Mouse (Mus musculus) midbrain, embryonic 11.5 days (tissue): ENCODE measurements at regions not wholly inside any gene's neighbourhood (a gene's known extent, or its start where the extent isn't known, plus 50 kb on each side); places are given as distances from the start of the nearest gene placed in this dataset.
A peak's percentile ranks its signal among the peaks of the same experiment; 100 is the strongest.

Experiments used
- ATAC-seq: fragments of 200-750 bp; cut with Nextera tagmentation; 2 replicates; pipeline ENCODE4 v1.8.0; 2017; ENCODE audit warnings: moderate TSS enrichment, moderate library complexity; ENCODE audit not compliant: low FRiP score
- DNase-seq: peaks from one replicate; pipeline ENCODE4 v3.0.0; 2015; ENCODE audit warnings: low spot score; ENCODE audit errors: missing footprints
- H3K27ac ChIP-seq: fragments of 300-500 bp; sonication (generic); 2 replicates; pipeline ENCODE4 v1.5.1; 2014; ENCODE audit warnings: low read depth, low read length
- H3K27me3 ChIP-seq: fragments of 300-500 bp; sonication (generic); 2 replicates; pipeline ENCODE4 v1.6.1; 2014; ENCODE audit warnings: mild to moderate bottlenecking, low read length, moderate library complexity, mixed read lengths; ENCODE audit not compliant: control insufficient read depth, insufficient read depth
- H3K36me3 ChIP-seq: fragments of 300-500 bp; sonication (generic); 2 replicates; pipeline ENCODE4 v1.6.1; 2014; ENCODE audit warnings: mild to moderate bottlenecking, low read length, moderate library complexity, mixed read lengths; ENCODE audit not compliant: control insufficient read depth, insufficient read depth
- H3K4me1 ChIP-seq: fragments of 300-500 bp; sonication (generic); 2 replicates; pipeline ENCODE4 v1.6.1; 2014; ENCODE audit warnings: low read length; ENCODE audit not compliant: control insufficient read depth, insufficient read depth
- H3K4me2 ChIP-seq: fragments of 300-500 bp; sonication (generic); 2 replicates; pipeline ENCODE4 v1.6.1; 2014; ENCODE audit warnings: mild to moderate bottlenecking, moderate library complexity
- H3K4me3 ChIP-seq: fragments of 300-500 bp; sonication (generic); 2 replicates; pipeline ENCODE4 v1.5.1; 2014; ENCODE audit warnings: low read depth, low read length
- H3K9ac ChIP-seq: fragments of 300-500 bp; sonication (generic); 2 replicates; pipeline ENCODE4 v1.6.1; 2014; ENCODE audit warnings: low read length
- H3K9me3 ChIP-seq: fragments of 300-500 bp; sonication (generic); 2 replicates; pipeline ENCODE4 v1.6.1; 2016; ENCODE audit warnings: low read length; ENCODE audit not compliant: control insufficient read depth
- WGBS: fragments of 180-500 bp; shearing (Covaris S2); extraction: QIAGEN DNeasy Blood & Tissue Kit; methylation state at CpG from one replicate; pipeline ENCODE4 v1.1.7; 2014; 5-methylcytosine and 5-hydroxymethylcytosine counted together

GRCm38 (mm10) chr6:105549366-105549765, 128.1 kb upstream of the Cntn4 start:
- DNase-seq (no peak), ATAC-seq (peak; percentile 88)
- Histone ChIP-seq H3K4me3 (no peak overlapping the region), H3K27me3 (no peaks in the 10 kb centered on the region), H3K4me2 (no peak overlapping the region), H3K27ac (no peak overlapping the region), H3K9ac (no peak overlapping the region), H3K9me3 (no peaks in the 10 kb centered on the region), H3K4me1 (no peaks in the 10 kb centered on the region), H3K36me3 (no peaks in the 10 kb centered on the region)
- WGBS, result 71% methylated on average over 1 of the region's 1 CpGs

DNA sequence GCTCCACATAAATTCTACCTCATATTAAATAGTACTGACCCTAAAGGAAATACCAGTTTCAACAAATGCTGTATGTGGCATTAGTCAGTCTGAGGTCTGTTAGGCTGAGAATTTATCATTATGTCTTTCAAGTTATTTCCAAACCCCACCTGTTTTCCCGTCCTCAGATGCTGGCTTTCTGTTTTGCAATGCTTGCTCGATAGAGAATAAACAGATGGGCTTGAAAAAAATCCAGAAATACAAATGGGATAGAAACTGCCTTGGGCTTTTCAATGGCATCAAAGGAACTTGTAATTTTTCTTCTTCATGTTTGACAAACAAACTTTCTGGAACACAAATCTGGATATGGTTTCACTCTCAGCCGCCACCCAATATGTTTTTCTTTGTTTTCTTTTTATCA, 109.2 kb upstream of the Cntn4 start:
- Histone ChIP-seq H3K4me1 (no peaks in the 10 kb centered on the region), H3K9ac (no peak overlapping the region), H3K4me3 (no peak overlapping the region), H3K9me3 (no peaks in the 10 kb centered on the region), H3K27ac (no peak overlapping the region), H3K27me3 (no peaks in the 10 kb centered on the region), H3K36me3 (no peaks in the 10 kb centered on the region), H3K4me2 (no peak overlapping the region)
- 81% methylated on average over 3 of the region's 3 CpGs for WGBS
- no peak for DNase-seq
- ATAC-seq, result no peak

GRCm38 (mm10) chr6:105569103-105569502, 108.4 kb upstream of the Cntn4 start:
- Histone ChIP-seq H3K4me1 (no peaks in the 10 kb centered on the region), H3K9ac (no peak overlapping the region), H3K36me3 (no peaks in the 10 kb centered on the region), H3K27ac (no peak overlapping the region), H3K4me3 (no peak overlapping the region), H3K27me3 (no peaks in the 10 kb centered on the region), H3K4me2 (no peak overlapping the region), H3K9me3 (no peaks in the 10 kb centered on the region)
- no peak for ATAC-seq
- WGBS, result 77% methylated on average over 2 of the region's 2 CpGs
- no peak for DNase-seq

- H3K4me1 ChIP-seq, result no peaks in the 10 kb centered on the region
- 66% methylated on average over 2 of the region's 2 CpGs for WGBS
- no peak overlapping the region for H3K4me3 ChIP-seq
- no peaks in the 10 kb centered on the region for H3K27me3 ChIP-seq
- no peaks in the 10 kb centered on the region for H3K9me3 ChIP-seq
- no peak overlapping the region for H3K27ac ChIP-seq
- H3K9ac ChIP-seq, result no peak overlapping the region
- DNase-seq, result no peak
- no peaks in the 10 kb centered on the region for H3K36me3 ChIP-seq
- H3K4me2 ChIP-seq, result no peak overlapping the region
- no peak for ATAC-seq
Observed at GRCm38 (mm10) chr6:105604234-105604633, 73.2 kb upstream of the Cntn4 start.
